Mouse (Mus musculus): ENCODE results near the gene Tagln.

GRCm38 (mm10) chr9:45939794-45940193 is 3.9 kb upstream of the Tagln start:
- no peak for TF ChIP-seq CTCF (IDR thresholded peaks at IDR 0.05; ENCODE audit: insufficient read depth, low read length)
- TF ChIP-seq POLR2A (IDR thresholded peaks at IDR 0.05; ENCODE audit: borderline replicate concordance, extremely low read depth, low read depth, low read length): no peak
